Mouse (Mus musculus) forebrain, embryonic 10.5 days (tissue): ENCODE measurements around the gene Dlg1. TPM values are rescaled to one million over a fixed set of nuclear protein-coding genes. Genes with fewer than 3 reads are reported as not detected.
A peak's percentile ranks its signal among the peaks of the same experiment; 100 is the strongest.

ENCODE experiments used
- DNase-seq: peaks from one replicate; pipeline ENCODE4 v3.0.0-alpha.2; 2017; ENCODE audit warnings: low spot score; ENCODE audit errors: extremely low spot score
- H3K27ac ChIP-seq: fragments of 300-500 bp; sonication (generic); 2 replicates; pipeline ENCODE4 v1.5.1; 2016; ENCODE audit warnings: mild to moderate bottlenecking
- H3K27me3 ChIP-seq: fragments of 300-500 bp; sonication (generic); 2 replicates; pipeline ENCODE4 v1.6.1; 2016; ENCODE audit warnings: mild to moderate bottlenecking; ENCODE audit not compliant: poor library complexity, severe bottlenecking
- H3K36me3 ChIP-seq: fragments of 300-500 bp; sonication (generic); replicated peaks from 2 replicates; pipeline ENCODE4 v1.6.1; 2016; ENCODE audit warnings: mild to moderate bottlenecking, moderate library complexity
- H3K4me1 ChIP-seq: fragments of 300-500 bp; sonication (generic); 2 replicates; pipeline ENCODE4 v1.6.1; 2016
- H3K4me3 ChIP-seq: fragments of 300-500 bp; sonication (generic); 2 replicates; pipeline ENCODE4 v1.5.1; 2016; ENCODE audit warnings: mild to moderate bottlenecking, moderate library complexity
- H3K9me3 ChIP-seq: fragments of 300-500 bp; sonication (generic); 2 replicates; pipeline ENCODE4 v1.6.1; 2016; ENCODE audit warnings: mild to moderate bottlenecking, moderate library complexity
- WGBS: fragments of 180-500 bp; shearing (Covaris S2); methylation state at CpG from one replicate; pipeline ENCODE4 v1.1.7; 2016; 5-methylcytosine and 5-hydroxymethylcytosine counted together
- polyA plus RNA-seq: library from polyadenylated mRNA; unstranded; fragments of >200 nt; fragmentation: Nextera tagmentation; extraction: Ambion mirVana; gene quantifications from 2 replicates; pipeline ENCODE4 v1.2.1, GENCODE M21; 2016

The Dlg1 gene
- polyA plus RNA-seq, 1 experiment from 2014 or later: 30.9 TPM

- 15% methylated on average over 22 of the region's 22 CpGs for WGBS
- Histone ChIP-seq H3K4me1 (peaks cover 50% of the 10 kb centered on the region), H3K4me3 (peak overlapping the region; percentile 95), H3K27ac (peak overlapping the region; percentile 99), H3K27me3 (peaks cover 8% of the 10 kb centered on the region; the same call in 1 of the 2 replicates), H3K36me3 (peaks cover 26% of the 10 kb centered on the region), H3K9me3 (no peaks in the 10 kb centered on the region)
- DNase-seq: no peak
These were observed 476 bp upstream of the Dlg1 start for GRCm38 (mm10) chr16:31662556-31663378.

GRCm38 (mm10) chr16:31664287-31664597, 999 bp downstream of the Dlg1 start:
- H3K27ac ChIP-seq: peak overlapping the region; percentile 99
- WGBS: under 1% methylated on average over 36 of the region's 36 CpGs
- no peak for DNase-seq
- peaks cover 55% of the 10 kb centered on the region for H3K4me1 ChIP-seq
- H3K4me3 ChIP-seq: peak overlapping the region; percentile 95
- peaks cover 4% of the 10 kb centered on the region; the same call in 1 of the 2 replicates for H3K27me3 ChIP-seq
- peaks cover 37% of the 10 kb centered on the region for H3K36me3 ChIP-seq
- H3K9me3 ChIP-seq: no peaks in the 10 kb centered on the region

- Histone ChIP-seq H3K4me3 (no peak overlapping the region), H3K27ac (no peak overlapping the region), H3K4me1 (peaks cover 12% of the 10 kb centered on the region), H3K27me3 (no peaks in the 10 kb centered on the region), H3K36me3 (peaks cover 66% of the 10 kb centered on the region), H3K9me3 (no peaks in the 10 kb centered on the region)
- no peak for DNase-seq
- WGBS: 86% methylated on average over 1 of the region's 1 CpGs
These were observed 9.0 kb downstream of the Dlg1 start for GRCm38 (mm10) chr16:31672202-31672601.

GRCm38 (mm10) chr16:31677463-31677862, 14.2 kb downstream of the Dlg1 start:
- Histone ChIP-seq H3K4me1 (0 out of 2 replicates have a peak, but pooled peaks cover 3% of the 10 kb centered on the region), H3K27me3 (no peaks in the 10 kb centered on the region), H3K36me3 (peaks cover 43% of the 10 kb centered on the region), H3K4me3 (no peak overlapping the region), H3K27ac (no peak overlapping the region), H3K9me3 (no peaks in the 10 kb centered on the region)
- no peak for DNase-seq
- 94% methylated on average over 4 of the region's 4 CpGs for WGBS

- H3K4me3 ChIP-seq: no peak overlapping the region
- H3K27me3 ChIP-seq: no peaks in the 10 kb centered on the region
- no peaks in the 10 kb centered on the region for H3K9me3 ChIP-seq
- 96% methylated on average over 6 of the region's 6 CpGs for WGBS
- H3K36me3 ChIP-seq: peaks cover 62% of the 10 kb centered on the region
- no peak for DNase-seq
- no peak overlapping the region for H3K27ac ChIP-seq
- no peaks in the 10 kb centered on the region for H3K4me1 ChIP-seq
These were observed 19.0 kb downstream of the Dlg1 start for GRCm38 (mm10) chr16:31682291-31682690.

- no peak overlapping the region for H3K4me3 ChIP-seq
- 95% methylated on average over 9 of the region's 9 CpGs for WGBS
- no peaks in the 10 kb centered on the region for H3K27me3 ChIP-seq
- H3K9me3 ChIP-seq: no peaks in the 10 kb centered on the region
- DNase-seq: no peak
- peaks cover 52% of the 10 kb centered on the region for H3K36me3 ChIP-seq
- H3K4me1 ChIP-seq: no peaks in the 10 kb centered on the region
- H3K27ac ChIP-seq: no peak overlapping the region
These were observed 20.6 kb downstream of the Dlg1 start for GRCm38 (mm10) chr16:31683670-31684430.

GRCm38 (mm10) chr16:31684771-31685170, 21.5 kb downstream of the Dlg1 start:
- no peaks in the 10 kb centered on the region for H3K27me3 ChIP-seq
- DNase-seq: no peak
- no peak overlapping the region for H3K4me3 ChIP-seq
- H3K36me3 ChIP-seq: peaks cover 53% of the 10 kb centered on the region
- H3K9me3 ChIP-seq: no peaks in the 10 kb centered on the region
- WGBS: 92% methylated on average over 4 of the region's 4 CpGs
- H3K4me1 ChIP-seq: no peaks in the 10 kb centered on the region
- no peak overlapping the region for H3K27ac ChIP-seq

- no peaks in the 10 kb centered on the region for H3K9me3 ChIP-seq
- H3K4me3 ChIP-seq: no peak overlapping the region
- no peaks in the 10 kb centered on the region for H3K27me3 ChIP-seq
- DNase-seq: no peak
- peaks cover under 1% of the 10 kb centered on the region; the same call in 1 of the 2 replicates for H3K4me1 ChIP-seq
- H3K27ac ChIP-seq: no peak overlapping the region
- peaks cover 55% of the 10 kb centered on the region for H3K36me3 ChIP-seq
These were observed 24.5 kb downstream of the Dlg1 start for GRCm38 (mm10) chr16:31687766-31688165.

GRCm38 (mm10) chr16:31695286-31696020, 32.2 kb downstream of the Dlg1 start:
- no peaks in the 10 kb centered on the region for H3K27me3 ChIP-seq
- H3K36me3 ChIP-seq: peaks cover 4% of the 10 kb centered on the region
- DNase-seq: no peak
- WGBS: 84% methylated on average over 11 of the region's 11 CpGs
- no peak overlapping the region for H3K27ac ChIP-seq
- no peaks in the 10 kb centered on the region for H3K9me3 ChIP-seq
- H3K4me1 ChIP-seq: peaks cover 17% of the 10 kb centered on the region
- H3K4me3 ChIP-seq: no peak overlapping the region

- no peak for DNase-seq
- Histone ChIP-seq H3K36me3 (peaks cover 4% of the 10 kb centered on the region; the same call in 1 of the 2 replicates), H3K4me1 (peaks cover 17% of the 10 kb centered on the region), H3K9me3 (no peaks in the 10 kb centered on the region), H3K4me3 (no peak overlapping the region), H3K27me3 (no peaks in the 10 kb centered on the region), H3K27ac (no peak overlapping the region)
- 85% methylated on average over 6 of the region's 6 CpGs for WGBS
These were observed 33.1 kb downstream of the Dlg1 start for GRCm38 (mm10) chr16:31696367-31696766.

GRCm38 (mm10) chr16:31697341-31697740, 34.1 kb downstream of the Dlg1 start:
- Histone ChIP-seq H3K27ac (no peak overlapping the region), H3K9me3 (no peaks in the 10 kb centered on the region), H3K4me1 (peaks cover 17% of the 10 kb centered on the region), H3K27me3 (no peaks in the 10 kb centered on the region), H3K36me3 (peaks cover 4% of the 10 kb centered on the region; the same call in 1 of the 2 replicates), H3K4me3 (no peak overlapping the region)
- DNase-seq: no peak
- WGBS: 87% methylated on average over 4 of the region's 4 CpGs

GRCm38 (mm10) chr16:31705213-31705612, 42.0 kb downstream of the Dlg1 start:
- peaks cover 2% of the 10 kb centered on the region; the same call in 1 of the 2 replicates for H3K36me3 ChIP-seq
- H3K27me3 ChIP-seq: no peaks in the 10 kb centered on the region
- no peak overlapping the region for H3K27ac ChIP-seq
- 63% methylated on average over 2 of the region's 2 CpGs for WGBS
- no peaks in the 10 kb centered on the region for H3K9me3 ChIP-seq
- DNase-seq: no peak
- H3K4me3 ChIP-seq: no peak overlapping the region
- peaks cover 19% of the 10 kb centered on the region for H3K4me1 ChIP-seq
